Mouse (Mus musculus): ENCODE data around the gene 4921504E06Rik.

Gene 4921504E06Rik

GRCm38 (mm10) chr2:19505744-19506143, 48.0 kb downstream of the 4921504E06Rik start:
- DNase-seq (ENCODE audit: low spot score in 2 of 2), result no peak

GRCm38 (mm10) chr2:19490262-19490661, 63.5 kb downstream of the 4921504E06Rik start:
- DNase-seq (ENCODE audit: low spot score in 2 of 2), result no peak

GRCm38 (mm10) chr2:19461940-19462339, 91.8 kb downstream of the 4921504E06Rik start:
- no peak for DNase-seq (ENCODE audit: low spot score in 2 of 2)

GRCm38 (mm10) chr2:19458785-19459184, 94.9 kb downstream of the 4921504E06Rik start:
- no peak for DNase-seq (ENCODE audit: low spot score in 2 of 2)

- no peak for DNase-seq (ENCODE audit: low spot score in 2 of 2)
Measured at GRCm38 (mm10) chr2:19455857-19456482, 97.7 kb downstream of the 4921504E06Rik start.

GRCm38 (mm10) chr2:19455228-19455627, 98.5 kb downstream of the 4921504E06Rik start:
- no peak for DNase-seq (ENCODE audit: low spot score in 2 of 2)

GRCm38 (mm10) chr2:19452531-19453055, 101.1 kb downstream of the 4921504E06Rik start:
- no peak for DNase-seq (ENCODE audit: low spot score in 2 of 2)

- DNase-seq (ENCODE audit: low spot score in 2 of 2), result no peak
Measured at GRCm38 (mm10) chr2:19449308-19449707, 104.4 kb downstream of the 4921504E06Rik start.

- DNase-seq (ENCODE audit: low spot score in 2 of 2), result no peak
Measured at GRCm38 (mm10) chr2:19448042-19448700, 105.5 kb downstream of the 4921504E06Rik start.

- DNase-seq (ENCODE audit: low spot score in 2 of 2), result no peak
Measured at GRCm38 (mm10) chr2:19446746-19447145, 107.0 kb downstream of the 4921504E06Rik start.

GRCm38 (mm10) chr2:19445871-19446501, 107.7 kb downstream of the 4921504E06Rik start:
- DNase-seq (ENCODE audit: low spot score in 2 of 2), result no peak

- no peak for DNase-seq (ENCODE audit: low spot score in 2 of 2)
Measured at GRCm38 (mm10) chr2:19444931-19445831, 108.5 kb downstream of the 4921504E06Rik start, which contains the start of gene Ptf1a. Ptf1a (plus strand) TSS chr2:19445663.

GRCm38 (mm10) chr2:19444346-19444745, 109.4 kb downstream of the 4921504E06Rik start:
- no peak for DNase-seq (ENCODE audit: low spot score in 2 of 2)

- no peak for DNase-seq (ENCODE audit: low spot score in 2 of 2)
Measured at GRCm38 (mm10) chr2:19431614-19432323, 121.9 kb downstream of the 4921504E06Rik start.

GRCm38 (mm10) chr2:19431186-19431585, 122.5 kb downstream of the 4921504E06Rik start:
- DNase-seq (ENCODE audit: low spot score in 2 of 2), result no peak

GRCm38 (mm10) chr2:19430746-19431145, 123.0 kb downstream of the 4921504E06Rik start:
- DNase-seq (ENCODE audit: low spot score in 2 of 2), result no peak

GRCm38 (mm10) chr2:19429691-19430690, 123.7 kb downstream of the 4921504E06Rik start:
- no peak for DNase-seq (ENCODE audit: low spot score in 2 of 2)

GRCm38 (mm10) chr2:19429031-19429430, 124.7 kb downstream of the 4921504E06Rik start:
- no peak for DNase-seq (ENCODE audit: low spot score in 2 of 2)

GRCm38 (mm10) chr2:19423086-19423485, 130.6 kb downstream of the 4921504E06Rik start:
- no peak for DNase-seq (ENCODE audit: low spot score in 2 of 2)

GRCm38 (mm10) chr2:19422226-19422625, 131.5 kb downstream of the 4921504E06Rik start:
- no peak for DNase-seq (ENCODE audit: low spot score in 2 of 2)

All from thymus, postnatal 10 days (tissue).